Mouse (Mus musculus): ENCODE measurements around the gene Hoxa9.

GRCm38 (mm10) chr6:52245040-52245756 lies 14.3 kb upstream of the Hoxa9 start:
- TF ChIP-seq CTCF (IDR thresholded peaks at IDR 0.05) = no peak
- TF ChIP-seq POLR2A (IDR thresholded peaks at IDR 0.05; ENCODE audit: insufficient read depth, low read depth, low read length) = no peak
- no peak for TF ChIP-seq EP300 (IDR thresholded peaks at IDR 0.05; ENCODE audit: insufficient read depth, low read depth, low read length)

Data from heart, adult 2 months (tissue).